Mouse (Mus musculus) embryonic facial prominence, embryonic 13.5 days (tissue): Measurements from ENCODE around the gene Vmn2r85. TPM values are rescaled to one million over a fixed set of nuclear protein-coding genes. Genes with fewer than 3 reads are reported as not detected.

Source experiments
- ATAC-seq: fragments of 200-750 bp; cut with Nextera tagmentation; 2 replicates; pipeline ENCODE4 v1.8.0; 2017; ENCODE audit warnings: low read depth; ENCODE audit not compliant: insufficient number of reproducible peaks, insufficient read depth, low FRiP score, low TSS enrichment
- H3K27ac ChIP-seq: fragments of 300-500 bp; sonication (generic); 2 replicates; pipeline ENCODE4 v1.5.1; 2015; ENCODE audit warnings: moderate library complexity, mild to moderate bottlenecking, inconsistent platforms
- H3K27me3 ChIP-seq: fragments of 300-500 bp; sonication (generic); 2 replicates; pipeline ENCODE4 v1.6.1; 2015; ENCODE audit warnings: mild to moderate bottlenecking, inconsistent platforms
- H3K36me3 ChIP-seq: fragments of 300-500 bp; sonication (generic); 2 replicates; pipeline ENCODE4 v1.6.1; 2015; ENCODE audit warnings: mild to moderate bottlenecking, inconsistent platforms
- H3K4me1 ChIP-seq: fragments of 300-500 bp; sonication (generic); 2 replicates; pipeline ENCODE4 v1.6.1; 2015; ENCODE audit warnings: inconsistent platforms
- H3K4me2 ChIP-seq: fragments of 300-500 bp; sonication (generic); 2 replicates; pipeline ENCODE4 v1.6.1; 2015; ENCODE audit warnings: moderate library complexity, mild to moderate bottlenecking, inconsistent platforms
- H3K4me3 ChIP-seq: fragments of 300-500 bp; sonication (generic); 2 replicates; pipeline ENCODE4 v1.5.1; 2015; ENCODE audit warnings: mild to moderate bottlenecking, inconsistent platforms
- H3K9ac ChIP-seq: fragments of 300-500 bp; sonication (generic); 2 replicates; pipeline ENCODE4 v1.6.1; 2015; ENCODE audit warnings: mild to moderate bottlenecking, inconsistent platforms
- H3K9me3 ChIP-seq: fragments of 300-500 bp; sonication (generic); 2 replicates; pipeline ENCODE4 v1.6.1; 2016; ENCODE audit warnings: inconsistent platforms
- WGBS: fragments of 180-500 bp; shearing (Covaris S2); methylation state at CpG from one replicate; pipeline ENCODE4 v1.1.7; 2015; ENCODE audit warnings: mixed read lengths; 5-methylcytosine and 5-hydroxymethylcytosine counted together
- polyA plus RNA-seq: library from polyadenylated mRNA; unstranded; fragments of >200 nt; fragmentation: Nextera tagmentation; extraction: Ambion mirVana; gene quantifications from 2 replicates; pipeline ENCODE4 v1.2.1, GENCODE M21; 2015

Vmn2r85 gene
- polyA plus RNA-seq, 1 experiment from 2014 or later = not detected

GRCm38 (mm10) chr10:130372491-130373173 lies 56.9 kb downstream of the Vmn2r85 start:
- no peak for ATAC-seq
- 79% methylated on average over 2 of the region's 2 CpGs for WGBS

DNA sequence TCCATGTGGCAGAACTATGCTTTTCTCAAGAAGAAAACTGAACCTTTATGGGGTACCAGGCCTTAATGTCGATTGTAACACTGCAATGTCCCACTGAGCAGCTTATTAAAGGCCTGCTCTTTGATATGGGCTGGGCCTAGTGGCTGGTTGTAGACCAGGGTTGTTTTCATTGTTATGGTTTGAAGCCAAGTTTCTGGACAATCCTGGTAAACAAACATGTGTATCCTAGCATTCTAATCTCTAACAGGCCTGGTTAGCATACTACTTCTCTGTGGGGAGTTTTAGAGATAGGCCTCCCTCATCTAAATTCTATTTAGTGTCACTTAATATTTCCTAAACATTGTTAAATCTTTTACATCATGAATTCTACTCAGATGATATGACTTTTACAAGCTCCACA lies 57.9 kb downstream of the Vmn2r85 start:
- Histone ChIP-seq H3K4me2 (no peak overlapping the region), H3K27me3 (no peaks in the 10 kb centered on the region), H3K4me3 (no peak overlapping the region), H3K27ac (no peak overlapping the region), H3K9me3 (no peaks in the 10 kb centered on the region), H3K36me3 (no peaks in the 10 kb centered on the region), H3K4me1 (no peaks in the 10 kb centered on the region), H3K9ac (no peak overlapping the region)
- no peak for ATAC-seq
- 63% methylated on average over 1 of the region's 1 CpGs for WGBS

More at GRCm38 (mm10) chr10:130372491-130373173, 56.9 kb downstream of the Vmn2r85 start:
- no peak overlapping the region for H3K27ac ChIP-seq
- no peaks in the 10 kb centered on the region for H3K9me3 ChIP-seq
- no peaks in the 10 kb centered on the region for H3K4me1 ChIP-seq
- H3K36me3 ChIP-seq = no peaks in the 10 kb centered on the region
- no peak overlapping the region for H3K9ac ChIP-seq
- H3K4me3 ChIP-seq = no peak overlapping the region
- no peak overlapping the region for H3K4me2 ChIP-seq
- no peaks in the 10 kb centered on the region for H3K27me3 ChIP-seq

DNA sequence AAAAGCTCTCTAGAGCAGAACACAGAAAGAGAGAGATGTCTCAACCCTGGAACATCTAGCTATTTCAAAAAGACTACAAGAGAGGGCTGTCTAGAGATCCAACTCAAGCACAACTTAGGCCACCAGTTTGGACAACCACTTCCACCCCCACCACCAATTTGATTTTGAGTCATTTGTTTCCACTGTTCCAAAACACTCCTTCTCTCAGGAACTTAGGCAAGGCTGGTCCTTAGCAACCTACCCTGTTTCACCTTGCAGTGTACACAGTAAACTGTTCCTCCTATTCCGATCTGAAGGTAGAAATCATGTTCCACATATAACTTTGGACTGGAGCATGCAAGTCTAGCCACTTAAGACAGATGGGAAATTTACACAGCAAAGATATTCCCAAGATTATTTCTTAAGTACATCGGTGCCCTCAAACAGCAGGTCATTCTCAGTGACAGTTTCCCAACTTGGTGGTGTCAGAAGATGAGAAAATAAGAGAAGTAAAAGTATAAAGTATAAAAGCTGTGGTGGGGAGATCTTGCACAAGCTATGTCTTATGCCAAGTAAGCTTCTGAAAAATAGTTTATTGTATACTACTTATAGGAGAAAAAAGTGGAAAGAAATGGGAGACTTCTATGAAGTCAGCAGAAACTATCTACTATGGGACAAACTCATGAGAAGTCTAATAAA lies 59.4 kb downstream of the Vmn2r85 start:
- no peak overlapping the region for H3K4me2 ChIP-seq
- H3K9me3 ChIP-seq = no peaks in the 10 kb centered on the region
- H3K36me3 ChIP-seq = no peaks in the 10 kb centered on the region
- no peak for ATAC-seq
- no peaks in the 10 kb centered on the region for H3K4me1 ChIP-seq
- H3K27ac ChIP-seq = no peak overlapping the region
- no peak overlapping the region for H3K4me3 ChIP-seq
- H3K9ac ChIP-seq = no peak overlapping the region
- 89% methylated on average over 2 of the region's 2 CpGs for WGBS
- H3K27me3 ChIP-seq = no peaks in the 10 kb centered on the region

DNA sequence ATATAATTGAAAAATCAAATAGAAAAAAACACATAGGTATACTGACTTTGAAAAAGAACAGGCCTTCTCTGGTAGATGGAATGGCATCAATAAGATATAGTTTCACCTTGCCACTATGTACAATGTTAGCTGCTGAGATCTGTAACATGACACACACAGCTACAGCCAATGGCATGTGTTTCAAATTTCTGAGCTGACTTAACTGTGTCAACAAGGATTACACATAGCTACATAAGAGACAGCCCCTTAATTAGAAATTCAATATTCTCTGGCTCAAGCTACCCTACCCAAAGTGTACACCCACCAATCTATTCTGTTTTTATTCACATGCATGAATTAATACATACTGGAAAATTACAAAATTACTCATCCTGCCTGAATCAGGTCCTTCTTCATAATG lies 61.1 kb downstream of the Vmn2r85 start:
- no peak for ATAC-seq
- Histone ChIP-seq H3K4me2 (no peak overlapping the region), H3K27ac (no peak overlapping the region), H3K36me3 (no peaks in the 10 kb centered on the region), H3K27me3 (no peaks in the 10 kb centered on the region), H3K4me1 (no peaks in the 10 kb centered on the region), H3K9me3 (no peaks in the 10 kb centered on the region), H3K4me3 (no peak overlapping the region), H3K9ac (no peak overlapping the region)

GRCm38 (mm10) chr10:130364766-130365165 lies 64.7 kb downstream of the Vmn2r85 start:
- Histone ChIP-seq H3K4me3 (no peak overlapping the region), H3K9ac (no peak overlapping the region), H3K27me3 (no peaks in the 10 kb centered on the region), H3K27ac (no peak overlapping the region), H3K9me3 (no peaks in the 10 kb centered on the region), H3K4me1 (no peaks in the 10 kb centered on the region), H3K36me3 (no peaks in the 10 kb centered on the region), H3K4me2 (no peak overlapping the region)
- no peak for ATAC-seq

Other genes with a start within 250 kb of the Vmn2r85 start
- not detected in 2 replicates for gene Olfr826, start 245.5 kb downstream of the Vmn2r85 start, polyA plus RNA-seq
- gene Olfr827, start 215.3 kb downstream of the Vmn2r85 start, polyA plus RNA-seq = not detected in 2 replicates
- 0.10 and 0.11 TPM in 2 replicates for gene Neurod4, start 149.5 kb downstream of the Vmn2r85 start, polyA plus RNA-seq
- gene Tespa1, start 106.8 kb downstream of the Vmn2r85 start, polyA plus RNA-seq = 0.52 and 0.62 TPM in 2 replicates
- gene Vmn2r84, start 35.4 kb downstream of the Vmn2r85 start, polyA plus RNA-seq = not detected in 2 replicates
- not detected in 2 replicates for gene Vmn2r86, start 26.3 kb upstream of the Vmn2r85 start, polyA plus RNA-seq
- not detected in 2 replicates for gene Vmn2r87, start 67.7 kb upstream of the Vmn2r85 start, polyA plus RNA-seq